Mouse (Mus musculus) small intestine, adult 2 months (tissue): ENCODE data around the gene Morf4l1.
A peak's percentile ranks its signal among the peaks of the same experiment; 100 is the strongest.

Experiments used
- CTCF ChIP-seq: fragments of 200-500 bp; IDR thresholded peaks from 2 replicates; pipeline ENCODE4 v1.5.1; 2012; ENCODE audit warnings: low read depth, mild to moderate bottlenecking, control low read depth, inconsistent platforms, low read length, moderate library complexity, mixed read lengths; ENCODE audit not compliant: insufficient replicate concordance, insufficient read length; ENCODE audit errors: extremely low read depth
- POLR2A ChIP-seq: fragments of 200-500 bp; IDR thresholded peaks from 2 replicates; pipeline ENCODE4 v1.6.1; 2012; ENCODE audit warnings: low read depth, mild to moderate bottlenecking, control low read depth, inconsistent platforms, low read length, moderate library complexity

GRCm38 (mm10) chr9:90098934-90099333 lies 15.6 kb downstream of the Morf4l1 start:
- TF ChIP-seq CTCF: peak; percentile 11; the same call in 1 of the 2 replicates
- no peak for TF ChIP-seq POLR2A
